12 mouse cellular contexts compared by ENCODE assay signal in the genomic region with DNA sequence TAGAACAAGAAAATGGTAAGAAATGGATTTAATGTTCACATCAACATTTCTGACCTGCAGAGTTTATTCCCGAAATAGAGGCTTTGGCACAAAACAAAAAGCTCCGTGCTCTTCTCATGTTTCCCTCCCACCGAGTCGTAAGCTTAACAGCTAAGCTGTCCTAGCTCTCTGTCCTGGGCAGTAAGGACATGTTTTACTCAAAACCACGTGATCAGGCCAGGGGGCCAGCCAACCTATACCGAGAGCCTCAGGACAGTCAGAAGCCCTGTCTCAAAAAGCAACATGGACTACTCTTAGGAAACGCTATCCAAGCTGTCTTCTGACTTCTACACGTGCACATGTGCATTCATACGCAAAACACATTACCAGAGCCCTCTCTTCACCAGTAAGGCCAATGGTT.
"Had no signal": no experiment of that assay in that cellular context is flagged by ENCODE, and none has a peak within 500 bp of the region (broad histone marks: within the 10 kb centered on the region; RNA-seq: fewer than 3 reads in every experiment).

No protein-coding gene starts in this region.

- H3K9ac ChIP-seq: liver, embryonic 12.5 days; lung, embryonic 15.5 days; neural tube, embryonic 13.5 days had no signal

- H3K36me3 ChIP-seq: liver, embryonic 12.5 days; lung, embryonic 15.5 days; neural tube, embryonic 13.5 days had no signal

- H3K27ac ChIP-seq: layer of hippocampus, adult 2 months; liver, embryonic 12.5 days; lung, embryonic 15.5 days; macrophage; neural tube, embryonic 13.5 days had no signal

- H3K4me1 ChIP-seq: lung, embryonic 15.5 days had no signal

- H3K4me3 ChIP-seq: layer of hippocampus, adult 2 months; liver, embryonic 12.5 days; lung, embryonic 15.5 days; megakaryocyte, embryonic 14.5 days; neural tube, embryonic 13.5 days had no signal

- H3K9me3 ChIP-seq: liver, embryonic 12.5 days; lung, embryonic 15.5 days; megakaryocyte, embryonic 14.5 days; neural tube, embryonic 13.5 days had no signal

- H3K27me3 ChIP-seq: liver, embryonic 12.5 days; lung, embryonic 15.5 days; megakaryocyte, embryonic 14.5 days; neural tube, embryonic 13.5 days had no signal

- ATAC-seq: liver, embryonic 12.5 days; midbrain, embryonic 16.5 days had no signal

- H3K4me2 ChIP-seq: liver, embryonic 12.5 days; lung, embryonic 15.5 days; midbrain, embryonic 11.5 days; neural tube, embryonic 13.5 days had no signal

- DNase-seq: kidney, postnatal 10 days; kidney, postnatal 4 days; lung, postnatal 14 days; retina, postnatal 1 day had no signal
